Mouse (Mus musculus) intestine, postnatal 0 days (tissue): Measurements from ENCODE around the gene Aicda. TPM values are rescaled to one million over a fixed set of nuclear protein-coding genes. Genes with fewer than 3 reads are reported as not detected.

ENCODE experiments used
- ATAC-seq: fragments of 200-750 bp; cut with Nextera tagmentation; 2 replicates; pipeline ENCODE4 v1.8.0; 2017; ENCODE audit warnings: mild to moderate bottlenecking, moderate TSS enrichment, moderate library complexity
- H3K27ac ChIP-seq: fragments of 300-500 bp; sonication (generic); 2 replicates; pipeline ENCODE4 v1.5.1; 2014; ENCODE audit warnings: mild to moderate bottlenecking, low read depth, low read length, moderate library complexity
- H3K27me3 ChIP-seq: fragments of 300-500 bp; sonication (generic); replicated peaks from 2 replicates; pipeline ENCODE4 v1.6.1; 2014; ENCODE audit warnings: low read length, mixed read lengths; ENCODE audit not compliant: control insufficient read depth, insufficient read depth
- H3K36me3 ChIP-seq: fragments of 300-500 bp; sonication (generic); 2 replicates; pipeline ENCODE4 v1.6.1; 2014; ENCODE audit warnings: mild to moderate bottlenecking, moderate library complexity; ENCODE audit not compliant: control insufficient read depth, insufficient read depth
- H3K4me1 ChIP-seq: fragments of 300-500 bp; sonication (generic); replicated peaks from 2 replicates; pipeline ENCODE4 v1.6.1; 2014; ENCODE audit warnings: antibody characterized with exemption, low read length, mixed read lengths; ENCODE audit not compliant: control insufficient read depth, insufficient read depth
- H3K4me2 ChIP-seq: fragments of 300-500 bp; sonication (generic); replicated peaks from 2 replicates; pipeline ENCODE4 v1.6.1; 2014; ENCODE audit warnings: low read depth, mild to moderate bottlenecking, moderate library complexity
- H3K4me3 ChIP-seq: fragments of 300-500 bp; sonication (generic); 2 replicates; pipeline ENCODE4 v1.5.1; 2014; ENCODE audit warnings: low read depth, low read length
- H3K9ac ChIP-seq: fragments of 300-500 bp; sonication (generic); 2 replicates; pipeline ENCODE4 v1.6.1; 2014; ENCODE audit warnings: mild to moderate bottlenecking, low read depth, low read length
- H3K9me3 ChIP-seq: fragments of 300-500 bp; sonication (generic); 2 replicates; pipeline ENCODE4 v1.6.1; 2016; ENCODE audit warnings: mixed run types; ENCODE audit not compliant: control insufficient read depth
- CTCF ChIP-seq: sonication (generic); IDR thresholded peaks from 2 replicates; pipeline ENCODE4 v1.5.1; 2016; ENCODE audit warnings: low read depth, mild to moderate bottlenecking, control low read depth, antibody characterized with exemption, moderate library complexity
- WGBS: fragments of 180-500 bp; shearing (Covaris S2); extraction: QIAGEN DNeasy Blood & Tissue Kit; methylation state at CpG from one replicate; pipeline ENCODE4 v1.1.7; 2014; 5-methylcytosine and 5-hydroxymethylcytosine counted together
- polyA plus RNA-seq: library from polyadenylated mRNA; unstranded; fragments of >200 nt; fragmentation: Nextera tagmentation; extraction: Ambion mirVana; gene quantifications from 2 replicates; pipeline ENCODE4 v1.2.1, GENCODE M21; 2015

Gene Aicda
- polyA plus RNA-seq, 1 experiment from 2014 or later = not detected

DNA sequence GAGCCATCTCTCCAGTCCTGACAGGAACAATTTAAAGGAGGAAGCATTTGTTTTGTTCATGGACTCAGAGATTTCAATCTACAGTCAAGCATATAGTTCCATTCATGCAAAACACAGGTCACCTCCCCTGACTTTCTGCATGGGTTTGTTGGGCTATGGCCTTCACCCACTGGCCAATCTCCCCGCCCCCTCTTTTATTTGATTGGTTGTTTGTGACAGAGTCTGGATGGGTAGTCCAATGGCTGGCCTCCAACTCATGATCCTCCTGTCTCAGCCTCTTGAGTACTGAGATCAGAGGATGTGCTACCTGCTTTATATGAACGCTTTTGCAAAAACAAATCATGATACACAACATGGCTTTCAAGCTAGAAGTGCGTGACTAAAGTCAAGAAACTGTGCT lies 23.4 kb downstream of the Aicda start:
- Histone ChIP-seq H3K9ac (no peak overlapping the region), H3K4me1 (no peaks in the 10 kb centered on the region; the same call in 1 of the 2 replicates), H3K4me3 (no peak overlapping the region), H3K36me3 (no peaks in the 10 kb centered on the region; the same call in 1 of the 2 replicates), H3K27me3 (no peaks in the 10 kb centered on the region), H3K9me3 (no peaks in the 10 kb centered on the region), H3K4me2 (no peak overlapping the region), H3K27ac (no peak overlapping the region)
- WGBS = 89% methylated on average over 3 of the region's 3 CpGs
- TF ChIP-seq CTCF = no peak
- no peak for ATAC-seq

DNA sequence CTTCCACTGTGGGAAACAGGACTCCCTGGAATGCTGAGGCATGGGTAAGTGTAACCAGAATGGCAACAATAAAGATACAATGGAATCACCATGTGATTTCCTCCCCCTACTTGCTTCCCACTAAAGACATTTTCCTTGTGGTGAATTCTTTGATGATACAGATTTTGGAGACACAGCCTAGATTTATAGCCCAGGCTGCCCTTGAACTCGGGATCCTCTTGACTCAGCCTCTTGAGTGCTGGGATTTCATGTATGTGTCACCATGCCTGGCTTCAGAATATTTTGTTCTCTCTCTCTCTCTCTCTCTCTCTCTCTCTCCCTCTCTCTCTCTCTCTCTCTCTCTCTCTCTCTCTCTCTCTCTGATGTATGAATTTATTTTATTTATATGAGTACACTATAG lies 25.5 kb downstream of the Aicda start:
- H3K4me3 ChIP-seq = no peak overlapping the region
- WGBS = 76% methylated on average over 1 of the region's 1 CpGs
- no peaks in the 10 kb centered on the region; the same call in 1 of the 2 replicates for H3K36me3 ChIP-seq
- H3K4me2 ChIP-seq = no peak overlapping the region
- H3K9me3 ChIP-seq = no peaks in the 10 kb centered on the region
- no peak overlapping the region for H3K27ac ChIP-seq
- no peak for ATAC-seq
- no peaks in the 10 kb centered on the region for H3K4me1 ChIP-seq
- no peak for TF ChIP-seq CTCF
- no peak overlapping the region for H3K9ac ChIP-seq
- H3K27me3 ChIP-seq = no peaks in the 10 kb centered on the region

- Histone ChIP-seq H3K4me1 (no peaks in the 10 kb centered on the region), H3K9me3 (no peaks in the 10 kb centered on the region), H3K4me3 (peak overlapping the region; percentile 44), H3K27ac (peak overlapping the region; percentile 95), H3K9ac (peak overlapping the region; percentile 42; the same call in 1 of the 2 replicates), H3K36me3 (no peaks in the 10 kb centered on the region), H3K4me2 (peak overlapping the region; percentile 58), H3K27me3 (no peaks in the 10 kb centered on the region)
- peak; percentile 97 for ATAC-seq
- WGBS = 40% methylated on average over 13 of the region's 13 CpGs
- no peak for TF ChIP-seq CTCF
Measured at GRCm38 (mm10) chr6:122591027-122591758, 37.6 kb downstream of the Aicda start.

- 89% methylated on average over 2 of the region's 2 CpGs for WGBS
- no peaks in the 10 kb centered on the region for H3K27me3 ChIP-seq
- ATAC-seq = no peak
- no peaks in the 10 kb centered on the region for H3K9me3 ChIP-seq
- H3K9ac ChIP-seq = no peak overlapping the region
- H3K4me2 ChIP-seq = no peak overlapping the region
- peak; percentile 49 for TF ChIP-seq CTCF
- H3K27ac ChIP-seq = no peak overlapping the region
- H3K4me1 ChIP-seq = no peaks in the 10 kb centered on the region
- H3K4me3 ChIP-seq = no peak overlapping the region
- no peaks in the 10 kb centered on the region; the same call in 1 of the 2 replicates for H3K36me3 ChIP-seq
Measured at GRCm38 (mm10) chr6:122592905-122593304, 39.3 kb downstream of the Aicda start.

DNA sequence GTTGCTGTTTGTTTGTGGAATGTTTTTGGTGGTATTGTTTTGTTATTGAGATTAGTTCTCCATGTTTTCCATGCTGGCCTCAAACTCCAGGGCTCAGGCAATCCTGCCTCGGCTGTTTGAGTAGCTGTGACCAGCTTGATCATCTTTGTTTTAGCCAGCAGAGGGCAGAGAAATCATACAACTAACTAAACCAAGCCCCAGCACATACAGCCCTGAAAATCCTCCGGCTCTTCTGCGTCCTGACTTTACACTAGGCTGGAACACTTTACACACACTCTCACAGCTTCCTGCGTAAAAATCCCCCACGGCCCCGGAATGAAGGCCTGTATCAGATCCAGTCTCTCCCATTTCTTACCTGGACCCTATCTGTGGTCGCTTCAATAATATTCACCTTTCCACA lies 42.0 kb downstream of the Aicda start:
- no peaks in the 10 kb centered on the region for H3K9me3 ChIP-seq
- no peaks in the 10 kb centered on the region; the same call in 1 of the 2 replicates for H3K36me3 ChIP-seq
- peak overlapping the region; percentile 27; the same call in 1 of the 2 replicates for H3K4me2 ChIP-seq
- no peaks in the 10 kb centered on the region for H3K27me3 ChIP-seq
- H3K4me3 ChIP-seq = no peak overlapping the region
- ATAC-seq = no peak
- H3K9ac ChIP-seq = no peak overlapping the region
- 19% methylated on average over 7 of the region's 7 CpGs for WGBS
- no peak overlapping the region for H3K27ac ChIP-seq
- no peaks in the 10 kb centered on the region for H3K4me1 ChIP-seq
- peak; percentile 73 for TF ChIP-seq CTCF

GRCm38 (mm10) chr6:122596608-122597007 lies 43.0 kb downstream of the Aicda start:
- H3K27me3 ChIP-seq = no peaks in the 10 kb centered on the region
- no peak for TF ChIP-seq CTCF
- no peak overlapping the region for H3K4me3 ChIP-seq
- H3K4me2 ChIP-seq = no peak overlapping the region
- H3K9ac ChIP-seq = no peak overlapping the region
- 71% methylated on average over 7 of the region's 7 CpGs for WGBS
- no peak for ATAC-seq
- H3K4me1 ChIP-seq = no peaks in the 10 kb centered on the region
- no peaks in the 10 kb centered on the region; the same call in 1 of the 2 replicates for H3K36me3 ChIP-seq
- no peaks in the 10 kb centered on the region for H3K9me3 ChIP-seq
- no peak overlapping the region for H3K27ac ChIP-seq
